Mouse (Mus musculus) duodenum, adult 2 months (tissue): ENCODE results near the gene Rhot1. TPM values are rescaled to one million over a fixed set of nuclear protein-coding genes. Genes with fewer than 3 reads are reported as not detected.

ENCODE experiments used
- polyA plus RNA-seq: library from polyadenylated mRNA; depleted of rRNA; stranded (reverse); fragments of >200 nt; gene quantifications from 2 replicates; pipeline ENCODE4 v1.2.3, GENCODE M21; 2012; ENCODE audit warnings: low replicate concordance; rRNA removed

Rhot1 gene
- 0.98 and 1.6 TPM in 2 replicates for polyA plus RNA-seq

GRCm38 (mm10) chr11:80208860-80209800 lies at the start of gene Rhot1:
Rhot1 (plus strand) TSS chr11:80209019.

GRCm38 (mm10) chr11:80183705-80184255 lies 25.0 kb upstream of the Rhot1 start, which contains the start of gene Rnf135:
Rnf135 (plus strand) TSS chr11:80183851.

DNA sequence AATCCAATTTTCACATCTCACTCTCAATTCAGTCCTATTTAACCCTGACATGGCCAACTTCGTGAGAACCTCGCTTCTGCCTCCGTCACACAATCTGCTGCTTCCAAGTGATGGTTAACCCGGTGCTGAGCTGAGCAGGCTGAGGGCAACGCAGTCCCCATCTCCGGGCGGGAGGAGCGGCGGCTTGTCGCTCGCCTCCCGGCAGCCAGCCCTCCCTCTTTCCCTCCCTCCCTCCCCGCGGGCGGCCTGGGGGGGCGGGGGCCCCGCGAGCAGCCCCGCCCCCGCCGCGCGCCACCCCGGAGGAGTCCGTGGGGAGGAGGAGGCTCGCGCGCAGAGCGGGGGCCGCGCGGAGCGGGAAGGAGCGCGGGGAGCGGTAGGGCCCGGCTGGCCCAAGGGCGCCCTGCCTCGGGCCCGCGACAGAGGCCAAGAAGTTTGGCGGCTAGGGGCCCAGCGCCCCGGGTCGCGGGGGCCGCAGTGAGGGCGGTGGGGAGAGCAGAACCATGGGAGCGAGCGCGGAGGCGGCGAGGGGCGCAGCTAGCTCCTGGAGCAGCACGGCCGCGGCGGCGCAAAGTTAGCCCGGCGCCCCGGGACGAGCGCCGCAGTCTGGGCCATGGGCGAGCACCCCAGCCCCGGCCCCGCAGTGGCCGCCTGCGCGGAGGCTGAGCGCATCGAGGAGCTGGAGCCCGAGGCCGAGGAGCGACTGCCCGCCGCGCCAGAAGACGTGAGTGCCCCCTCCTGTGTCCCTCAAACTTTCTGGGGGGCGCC lies 91.9 kb downstream of the Rhot1 start, which contains the start of gene Rhbdl3:
Gene Rhbdl3 (plus strand): TSS at position 362 of the 765 bp plus-strand sequence.

Other genes starting within 250 kb of the Rhot1 start
- gene Utp6, start 246.6 kb upstream of the Rhot1 start, polyA plus RNA-seq = 0.70 and 1.1 TPM in 2 replicates
- gene Suz12, start 215.9 kb upstream of the Rhot1 start, polyA plus RNA-seq = 0.85 and 1.5 TPM in 2 replicates
- gene Crlf3, start 128.0 kb upstream of the Rhot1 start, polyA plus RNA-seq = 1.6 and 4.8 TPM in 2 replicates
- gene Atad5, start 119.6 kb upstream of the Rhot1 start, polyA plus RNA-seq = 0.08 and 0.29 TPM in 2 replicates
- gene Tefm, start 66.8 kb upstream of the Rhot1 start, polyA plus RNA-seq = 0.84 and 1.6 TPM in 2 replicates
- 17.0 and 21.3 TPM in 2 replicates for gene Adap2, start 54.9 kb upstream of the Rhot1 start, polyA plus RNA-seq
- gene Rnf135, start 25.2 kb upstream of the Rhot1 start, polyA plus RNA-seq = 3.5 and 5.1 TPM in 2 replicates
- 0.82 and 0.98 TPM in 2 replicates for gene Rhbdl3, start 91.9 kb downstream of the Rhot1 start, polyA plus RNA-seq
- gene 5730455P16Rik, start 169.0 kb downstream of the Rhot1 start, polyA plus RNA-seq = 1.4 and 1.5 TPM in 2 replicates
- 30.4 and 40.3 TPM in 2 replicates for gene Zfp207, start 174.3 kb downstream of the Rhot1 start, polyA plus RNA-seq
- 11.1 and 13.6 TPM in 2 replicates for gene Psmd11, start 219.6 kb downstream of the Rhot1 start, polyA plus RNA-seq